Comparison of ENCODE assay signal across 8 mouse cellular contexts in genomic region chr5:35973800-35974199, GRCm38 (mm10).
DNase-seq lines count a peak whose midpoint lies in the region; ATAC-seq and TF ChIP-seq lines count a peak whose summit lies in the region.

No protein-coding gene starts in this region.

- H3K9ac ChIP-seq in intestine, postnatal 0 days (ENCODE audit: low read depth, low read length), result no peak overlapping the region
- no peak overlapping the region for H3K9ac ChIP-seq in lung, postnatal 0 days (replicated peaks; ENCODE audit: low read depth)

- peak overlapping the region; percentile 13; the same call in 1 of the 2 replicates for H3K4me2 ChIP-seq in intestine, postnatal 0 days (replicated peaks; ENCODE audit: low read depth)
- peak overlapping the region; percentile 17; the same call in 1 of the 2 replicates for H3K4me2 ChIP-seq in lung, postnatal 0 days (replicated peaks; ENCODE audit: low read depth, low read length)

- H3K27me3 ChIP-seq in intestine, postnatal 0 days (replicated peaks; ENCODE audit: control insufficient read depth, insufficient read depth, low read length), result no peaks in the 10 kb centered on the region
- H3K27me3 ChIP-seq in lung, postnatal 0 days (replicated peaks; ENCODE audit: insufficient read depth, low read length), result no peaks in the 10 kb centered on the region

- TF ChIP-seq CTCF in intestine, postnatal 0 days (IDR thresholded peaks at IDR 0.05; ENCODE audit: low read depth), result no peak
- no peak for TF ChIP-seq CTCF in lung, postnatal 0 days (IDR thresholded peaks at IDR 0.05)

- DNase-seq in spleen, adult 18-20 months, result peak; percentile 20 to 31
- no peak for DNase-seq in spleen, postnatal 14 days (ENCODE audit: low spot score in 2 of 2)
- peak; percentile 86 for DNase-seq in gastrocnemius, postnatal 10 days
- DNase-seq in lung, postnatal 0 days (ENCODE audit: low spot score), result peak; percentile 93
- peak; percentile 80 for DNase-seq in thymus, postnatal 0 days (ENCODE audit: low spot score)
- no peak for DNase-seq in cerebellum, adult 18-20 months

- 52% methylated on average over 12 of the region's 12 CpGs for WGBS in intestine, postnatal 0 days
- WGBS in lung, postnatal 0 days, result 19% methylated on average over 12 of the region's 12 CpGs

- peak; percentile 56; the same call in 1 of the 2 replicates for ATAC-seq in intestine, postnatal 0 days
- ATAC-seq in lung, postnatal 0 days, result peak; percentile 88
- ATAC-seq in erythroblast, adult 5-6 weeks (replicated peaks; ENCODE audit: low FRiP score, poor library complexity, severe bottlenecking), result no peak

- no peak overlapping the region for H3K4me3 ChIP-seq in intestine, postnatal 0 days (ENCODE audit: low read depth, low read length)
- no peak overlapping the region for H3K4me3 ChIP-seq in lung, postnatal 0 days (ENCODE audit: low read depth, low read length)

- H3K9me3 ChIP-seq in intestine, postnatal 0 days (ENCODE audit: control insufficient read depth), result no peaks in the 10 kb centered on the region
- H3K9me3 ChIP-seq in lung, postnatal 0 days (ENCODE audit: low read length), result no peaks in the 10 kb centered on the region

- no peaks in the 10 kb centered on the region for H3K4me1 ChIP-seq in intestine, postnatal 0 days (replicated peaks; ENCODE audit: control insufficient read depth, insufficient read depth, low read length)
- peaks cover 5% of the 10 kb centered on the region; the same call in 1 of the 2 replicates for H3K4me1 ChIP-seq in lung, postnatal 0 days (ENCODE audit: insufficient read depth, low read depth, low read length)

- no peak overlapping the region; the same call in 1 of the 2 replicates for H3K27ac ChIP-seq in intestine, postnatal 0 days (ENCODE audit: low read depth, low read length)
- H3K27ac ChIP-seq in lung, postnatal 0 days (ENCODE audit: low read length), result peak overlapping the region; percentile 62

- 0 out of 2 replicates have a peak, but pooled peaks have one; percentile 37 for TF ChIP-seq EP300 in lung, postnatal 0 days (IDR thresholded peaks at IDR 0.05)

- H3K36me3 ChIP-seq in intestine, postnatal 0 days (ENCODE audit: control insufficient read depth, insufficient read depth), result peaks cover 12% of the 10 kb centered on the region; the same call in 1 of the 2 replicates
- H3K36me3 ChIP-seq in lung, postnatal 0 days (ENCODE audit: insufficient read depth, low read length), result peaks cover 19% of the 10 kb centered on the region; the same call in 1 of the 2 replicates

Comparison
In these comparisons a context has a peak if more than half of its experiments do, and no peak if none do; other contexts are left out.
1. DNase-seq: peak in spleen, adult 18-20 months (2 of 2), gastrocnemius, postnatal 10 days (single experiment), lung, postnatal 0 days (single experiment) and thymus, postnatal 0 days (single experiment); none in spleen, postnatal 14 days (0 of 2) and cerebellum, adult 18-20 months (0 of 2).